Mouse (Mus musculus): ENCODE results near the gene Stard10.

GRCm38 (mm10) chr7:101306841-101307240 lies 10.0 kb upstream of the Stard10 start:
- TF ChIP-seq CTCF (IDR thresholded peaks at IDR 0.05; ENCODE audit: control insufficient read depth, insufficient read depth, low read length) (no peak), POLR2A (IDR thresholded peaks at IDR 0.05; ENCODE audit: borderline replicate concordance, control insufficient read depth, low read depth, low read length) (no peak)

Measured in bone marrow, adult 2 months (tissue).